Mouse (Mus musculus): ENCODE data around the gene Abca1.

DNA sequence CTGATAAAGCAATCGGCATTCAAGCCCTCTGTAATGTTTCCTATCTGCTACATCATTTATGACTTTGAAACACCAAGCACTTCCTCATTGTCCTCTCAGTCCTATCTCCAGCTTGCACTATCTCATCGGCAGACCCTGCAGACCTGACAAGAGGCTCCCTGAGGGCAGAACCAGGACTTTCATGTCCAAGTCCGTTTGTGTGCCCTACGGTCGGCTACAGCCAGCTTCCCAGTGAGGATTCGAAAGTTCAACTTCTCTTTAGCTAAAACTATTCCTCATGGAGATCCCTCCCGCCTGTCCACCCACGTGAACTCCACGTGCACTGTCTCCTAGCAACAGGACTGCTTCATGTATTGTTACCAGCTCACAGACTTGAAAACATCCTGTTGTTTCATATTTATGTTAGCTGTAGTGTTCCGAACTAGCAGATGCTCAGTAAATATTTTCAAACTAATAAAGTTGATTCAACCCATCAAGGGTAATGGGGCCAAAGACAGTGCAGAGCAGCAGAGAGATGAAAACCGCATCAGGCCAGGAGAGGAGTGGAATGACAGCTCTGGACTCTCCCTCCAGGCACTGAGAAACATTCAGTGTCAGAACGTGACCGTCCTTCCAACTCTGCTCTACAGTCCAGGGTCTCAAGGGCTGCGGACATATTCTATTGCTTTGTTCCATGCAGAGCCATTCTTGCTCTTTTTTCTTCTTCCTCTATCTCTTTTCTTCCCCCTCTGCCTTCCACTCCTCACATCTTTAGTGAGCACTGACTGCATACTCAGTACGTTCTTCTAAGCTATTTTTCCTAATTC is 44.1 kb upstream of the Abca1 start:
- TF ChIP-seq CTCF (conservative IDR thresholded peaks at IDR 0.05; ENCODE audit: low read length) (no peak), POU5F1 (IDR thresholded peaks at IDR 0.05; ENCODE audit: borderline replicate concordance, low read length) (no peak)

All from E14TG2a.4 (cell line).